Mouse (Mus musculus) forebrain, embryonic 13.5 days (tissue): ENCODE results near the gene Sys1. TPM values are rescaled to one million over a fixed set of nuclear protein-coding genes. Genes with fewer than 3 reads are reported as not detected.

Source experiments
- ATAC-seq: fragments of 200-750 bp; cut with Nextera tagmentation; 2 replicates; pipeline ENCODE4 v1.8.0; 2017
- H3K27ac ChIP-seq: fragments of 300-500 bp; sonication (generic); 2 replicates; pipeline ENCODE4 v1.5.1; 2015; ENCODE audit warnings: inconsistent platforms, mild to moderate bottlenecking, moderate library complexity
- H3K27me3 ChIP-seq: fragments of 300-500 bp; sonication (generic); 2 replicates; pipeline ENCODE4 v1.6.1; 2015; ENCODE audit warnings: mild to moderate bottlenecking, inconsistent platforms
- H3K36me3 ChIP-seq: fragments of 300-500 bp; sonication (generic); 2 replicates; pipeline ENCODE4 v1.6.1; 2015; ENCODE audit warnings: mild to moderate bottlenecking, inconsistent platforms; ENCODE audit not compliant: poor library complexity, severe bottlenecking
- H3K4me1 ChIP-seq: fragments of 300-500 bp; sonication (generic); 2 replicates; pipeline ENCODE4 v1.6.1; 2015; ENCODE audit warnings: inconsistent platforms
- H3K4me2 ChIP-seq: fragments of 300-500 bp; sonication (generic); 2 replicates; pipeline ENCODE4 v1.6.1; 2015; ENCODE audit warnings: inconsistent platforms, mild to moderate bottlenecking, moderate library complexity
- H3K4me3 ChIP-seq: fragments of 300-500 bp; sonication (generic); 2 replicates; pipeline ENCODE4 v1.5.1; 2015; ENCODE audit warnings: mild to moderate bottlenecking, inconsistent platforms
- H3K9ac ChIP-seq: fragments of 300-500 bp; sonication (generic); 2 replicates; pipeline ENCODE4 v1.6.1; 2015; ENCODE audit warnings: mild to moderate bottlenecking, inconsistent platforms
- H3K9me3 ChIP-seq: fragments of 300-500 bp; sonication (generic); replicated peaks from 2 replicates; pipeline ENCODE4 v1.6.1; 2016; ENCODE audit warnings: inconsistent platforms
- WGBS: fragments of 180-500 bp; shearing (Covaris S2); methylation state at CpG from one replicate; pipeline ENCODE4 v1.1.7; 2015; 5-methylcytosine and 5-hydroxymethylcytosine counted together
- polyA plus RNA-seq: library from polyadenylated mRNA; unstranded; fragments of >200 nt; fragmentation: Nextera tagmentation; extraction: Ambion mirVana; gene quantifications from 2 replicates; pipeline ENCODE4 v1.2.1, GENCODE M21; 2015

Sys1 gene
- polyA plus RNA-seq, 1 experiment from 2014 or later, result 71.8 TPM

DNA sequence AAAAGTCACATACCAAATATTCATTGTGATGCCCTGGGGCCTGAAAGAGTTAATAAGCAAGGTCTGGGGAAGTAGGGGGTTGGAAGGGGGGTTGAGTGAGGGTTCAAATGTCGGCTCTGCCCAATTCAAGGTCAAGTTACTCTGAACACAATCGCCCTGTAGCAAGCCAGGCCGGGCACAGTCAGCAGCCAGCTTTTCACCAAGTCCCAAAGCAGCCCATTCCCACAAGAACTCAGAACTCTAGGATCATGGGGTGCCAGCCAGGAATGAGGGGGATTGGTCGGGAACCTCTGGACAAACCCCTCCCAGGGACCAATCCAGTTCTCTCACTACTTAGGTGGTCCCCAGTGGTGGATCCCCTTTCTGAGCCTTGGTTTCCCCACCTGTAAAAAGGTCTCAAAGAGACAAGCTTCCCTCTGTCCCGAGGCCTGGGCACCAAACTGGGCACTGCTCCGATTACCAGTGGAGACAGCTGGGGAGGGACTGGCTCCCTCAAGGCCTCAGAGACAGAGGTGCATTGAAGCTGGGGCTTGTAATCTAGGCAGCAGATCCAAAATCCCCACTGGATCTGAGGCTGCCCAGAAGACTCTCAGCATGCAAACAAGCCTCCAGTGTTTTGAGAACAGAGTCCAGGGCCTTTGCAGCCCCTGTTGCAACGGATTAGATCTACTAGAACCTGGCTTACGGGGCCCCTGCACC lies 20.4 kb upstream of the Sys1 start:
- WGBS, result 25% methylated on average over 8 of the region's 8 CpGs
- no peaks in the 10 kb centered on the region for H3K9me3 ChIP-seq
- no peak overlapping the region for H3K4me2 ChIP-seq
- no peaks in the 10 kb centered on the region for H3K36me3 ChIP-seq
- no peak overlapping the region for H3K27ac ChIP-seq
- no peak overlapping the region for H3K9ac ChIP-seq
- peaks cover 5% of the 10 kb centered on the region; the same call in 1 of the 2 replicates for H3K27me3 ChIP-seq
- no peak for ATAC-seq
- H3K4me1 ChIP-seq, result peaks cover 3% of the 10 kb centered on the region; the same call in 1 of the 2 replicates
- no peak overlapping the region for H3K4me3 ChIP-seq

- Histone ChIP-seq H3K36me3 (no peaks in the 10 kb centered on the region), H3K27ac (no peak overlapping the region), H3K4me3 (no peak overlapping the region), H3K4me2 (no peak overlapping the region), H3K9ac (no peak overlapping the region), H3K27me3 (peaks cover 11% of the 10 kb centered on the region), H3K4me1 (peaks cover 9% of the 10 kb centered on the region), H3K9me3 (no peaks in the 10 kb centered on the region)
- ATAC-seq, result no peak
- WGBS, result 57% methylated on average over 3 of the region's 3 CpGs
These were observed 19.8 kb upstream of the Sys1 start for GRCm38 (mm10) chr2:164436961-164437360.

DNA sequence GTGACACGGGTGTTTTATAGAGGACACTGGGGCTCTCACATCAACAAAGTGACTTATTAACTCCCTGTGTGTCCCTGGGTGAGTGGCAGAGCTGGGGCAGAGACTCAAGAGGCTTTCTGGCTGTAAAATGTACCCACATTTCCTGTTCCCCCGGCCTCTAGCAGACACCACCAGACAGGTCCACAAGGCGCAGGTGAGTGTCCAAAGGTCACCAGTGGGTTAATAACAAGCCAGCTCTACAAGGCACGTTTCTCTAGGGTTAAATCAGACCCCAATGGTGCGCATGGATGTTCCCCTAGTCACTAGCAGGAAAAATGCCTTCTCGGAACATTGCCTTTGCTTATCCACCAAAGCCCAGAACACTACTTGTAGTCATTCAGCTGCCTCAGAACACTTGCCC lies 19.1 kb upstream of the Sys1 start:
- 82% methylated on average over 6 of the region's 6 CpGs for WGBS
- Histone ChIP-seq H3K4me3 (no peak overlapping the region), H3K27ac (no peak overlapping the region), H3K27me3 (peaks cover 14% of the 10 kb centered on the region), H3K4me2 (no peak overlapping the region), H3K9ac (no peak overlapping the region), H3K9me3 (no peaks in the 10 kb centered on the region), H3K36me3 (no peaks in the 10 kb centered on the region), H3K4me1 (peaks cover 16% of the 10 kb centered on the region)
- ATAC-seq, result no peak

DNA sequence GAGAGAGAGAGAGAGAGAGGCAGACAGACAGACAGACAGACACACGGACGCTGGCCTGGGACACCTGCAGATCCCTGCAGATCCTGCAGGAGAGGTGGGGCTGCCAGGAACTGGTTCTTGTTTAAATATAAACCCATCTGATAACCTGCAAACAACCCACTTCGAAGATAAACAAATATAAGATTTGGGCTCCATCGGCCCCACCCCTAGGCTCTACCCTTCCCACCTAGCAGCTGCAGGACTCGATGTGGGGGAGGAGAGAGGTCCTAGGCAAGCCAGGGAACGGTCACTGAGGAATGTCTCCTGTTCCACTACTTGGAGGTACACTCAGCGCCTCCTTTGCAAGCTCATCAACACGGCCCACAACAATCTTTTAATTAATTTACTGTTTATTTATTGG lies 18.5 kb upstream of the Sys1 start:
- ATAC-seq, result no peak
- H3K36me3 ChIP-seq, result no peaks in the 10 kb centered on the region
- no peaks in the 10 kb centered on the region for H3K9me3 ChIP-seq
- 69% methylated on average over 8 of the region's 8 CpGs for WGBS
- peaks cover 22% of the 10 kb centered on the region for H3K4me1 ChIP-seq
- no peak overlapping the region for H3K9ac ChIP-seq
- H3K27me3 ChIP-seq, result peaks cover 14% of the 10 kb centered on the region
- H3K4me3 ChIP-seq, result no peak overlapping the region
- H3K27ac ChIP-seq, result no peak overlapping the region
- H3K4me2 ChIP-seq, result no peak overlapping the region

- H3K27ac ChIP-seq, result no peak overlapping the region
- no peak overlapping the region for H3K4me2 ChIP-seq
- no peak overlapping the region for H3K9ac ChIP-seq
- peaks cover 14% of the 10 kb centered on the region for H3K27me3 ChIP-seq
- ATAC-seq, result no peak
- H3K4me3 ChIP-seq, result no peak overlapping the region
- H3K36me3 ChIP-seq, result no peaks in the 10 kb centered on the region
- WGBS, result 58% methylated on average over 3 of the region's 3 CpGs
- no peaks in the 10 kb centered on the region for H3K9me3 ChIP-seq
- H3K4me1 ChIP-seq, result peaks cover 27% of the 10 kb centered on the region
These were observed 17.8 kb upstream of the Sys1 start for GRCm38 (mm10) chr2:164439001-164439421.

GRCm38 (mm10) chr2:164440314-164440713 lies 16.4 kb upstream of the Sys1 start:
- H3K9ac ChIP-seq, result no peak overlapping the region
- no peak for ATAC-seq
- H3K27me3 ChIP-seq, result peaks cover 14% of the 10 kb centered on the region
- H3K27ac ChIP-seq, result no peak overlapping the region
- H3K36me3 ChIP-seq, result no peaks in the 10 kb centered on the region
- 77% methylated on average over 5 of the region's 5 CpGs for WGBS
- peaks cover 27% of the 10 kb centered on the region for H3K4me1 ChIP-seq
- H3K4me2 ChIP-seq, result no peak overlapping the region
- no peaks in the 10 kb centered on the region for H3K9me3 ChIP-seq
- no peak overlapping the region for H3K4me3 ChIP-seq

GRCm38 (mm10) chr2:164441155-164441554 lies 15.6 kb upstream of the Sys1 start:
- Histone ChIP-seq H3K36me3 (no peaks in the 10 kb centered on the region), H3K4me2 (0 out of 2 replicates have a peak overlapping the region, but pooled peaks have one; percentile 4), H3K9me3 (no peaks in the 10 kb centered on the region), H3K9ac (no peak overlapping the region), H3K27me3 (peaks cover 14% of the 10 kb centered on the region), H3K4me1 (peaks cover 27% of the 10 kb centered on the region), H3K27ac (no peak overlapping the region), H3K4me3 (no peak overlapping the region)
- WGBS, result 46% methylated on average over 8 of the region's 8 CpGs
- ATAC-seq, result no peak

GRCm38 (mm10) chr2:164441731-164442130 lies 15.0 kb upstream of the Sys1 start:
- Histone ChIP-seq H3K27me3 (peaks cover 14% of the 10 kb centered on the region), H3K4me2 (peak overlapping the region; percentile 93), H3K27ac (no peak overlapping the region), H3K9me3 (no peaks in the 10 kb centered on the region), H3K36me3 (no peaks in the 10 kb centered on the region), H3K4me1 (peaks cover 27% of the 10 kb centered on the region), H3K4me3 (no peak overlapping the region), H3K9ac (no peak overlapping the region)
- ATAC-seq, result no peak
- WGBS, result 36% methylated on average over 7 of the region's 7 CpGs

DNA sequence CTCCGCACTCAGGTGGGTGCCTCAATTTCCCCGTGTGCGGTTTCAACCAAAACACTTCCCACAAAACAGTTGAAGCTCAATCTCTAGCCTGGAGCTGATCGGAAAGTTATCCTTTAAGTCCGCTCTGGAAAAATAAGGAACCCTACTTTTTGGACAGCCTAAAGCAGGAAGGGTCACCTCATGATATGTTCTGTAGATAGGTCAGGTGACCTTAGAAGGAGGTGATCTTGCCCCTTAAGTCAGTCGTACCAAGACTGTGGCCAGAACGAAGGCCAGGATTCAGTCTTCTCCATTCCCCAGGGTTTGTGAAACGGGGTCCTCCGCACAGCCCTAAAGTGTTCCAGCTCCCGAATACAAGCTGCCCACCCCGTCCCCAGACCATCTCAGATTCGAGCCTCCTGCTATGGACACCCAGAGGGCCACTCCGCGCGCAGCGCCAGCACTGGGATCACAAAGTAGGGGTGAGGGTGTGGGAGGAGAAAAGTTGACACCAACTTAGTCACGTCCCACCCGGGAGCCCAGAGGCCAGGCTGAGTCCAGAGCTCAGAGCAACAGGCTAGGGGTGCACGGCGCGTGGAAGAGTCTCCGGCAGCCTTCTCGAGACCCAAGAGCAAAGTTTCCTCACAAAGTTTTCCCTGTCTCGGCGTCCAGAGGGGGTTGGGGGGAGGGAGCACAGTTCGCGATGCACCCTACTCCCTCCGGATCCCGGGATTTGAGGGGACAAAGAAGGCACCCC lies 14.3 kb upstream of the Sys1 start:
- peak; percentile 40; the same call in 1 of the 2 replicates for ATAC-seq
- Histone ChIP-seq H3K27me3 (peaks cover 14% of the 10 kb centered on the region), H3K4me3 (peak overlapping the region; percentile 51), H3K27ac (no peak overlapping the region), H3K9me3 (no peaks in the 10 kb centered on the region), H3K36me3 (no peaks in the 10 kb centered on the region), H3K4me2 (peak overlapping the region; percentile 93), H3K4me1 (peaks cover 27% of the 10 kb centered on the region), H3K9ac (peak overlapping the region; percentile 68)
- WGBS, result 3% methylated on average over 29 of the region's 29 CpGs

DNA sequence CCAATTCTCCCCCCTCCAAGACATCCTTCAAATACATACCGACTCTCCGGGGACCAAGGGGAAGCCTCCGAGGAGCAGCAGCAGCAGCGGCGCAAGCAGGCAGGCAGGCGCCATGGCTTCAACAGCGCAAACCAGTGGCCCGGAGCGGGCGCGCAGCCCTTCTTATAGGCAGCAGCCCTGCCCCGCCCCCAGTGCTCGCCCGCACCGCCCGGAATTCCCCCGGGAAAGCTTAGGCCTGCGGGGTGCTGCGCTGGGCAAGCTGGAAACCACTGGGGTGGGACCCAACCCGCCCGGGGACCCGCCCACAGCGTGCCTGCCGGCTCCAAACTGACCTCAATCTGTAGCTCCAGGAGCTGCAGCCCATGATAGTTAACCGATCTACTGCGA lies 13.7 kb upstream of the Sys1 start:
- H3K27me3 ChIP-seq, result peaks cover 14% of the 10 kb centered on the region
- H3K27ac ChIP-seq, result no peak overlapping the region
- H3K9me3 ChIP-seq, result no peaks in the 10 kb centered on the region
- H3K36me3 ChIP-seq, result no peaks in the 10 kb centered on the region
- peak overlapping the region; percentile 51 for H3K4me3 ChIP-seq
- 0% methylated on average over 26 of the region's 26 CpGs for whole genome bisulfite sequencing
- H3K9ac ChIP-seq, result peak overlapping the region; percentile 68
- peak; percentile 95 for ATAC-seq
- peaks cover 27% of the 10 kb centered on the region for H3K4me1 ChIP-seq
- H3K4me2 ChIP-seq, result peak overlapping the region; percentile 93

GRCm38 (mm10) chr2:164443460-164444000 lies 13.2 kb upstream of the Sys1 start, which contains the start of gene Sdc4:
Gene Sdc4 (minus strand): TSS chr2:164443887.
- 8% methylated on average over 18 of the region's 18 CpGs for WGBS
- no peak for ATAC-seq

DNA sequence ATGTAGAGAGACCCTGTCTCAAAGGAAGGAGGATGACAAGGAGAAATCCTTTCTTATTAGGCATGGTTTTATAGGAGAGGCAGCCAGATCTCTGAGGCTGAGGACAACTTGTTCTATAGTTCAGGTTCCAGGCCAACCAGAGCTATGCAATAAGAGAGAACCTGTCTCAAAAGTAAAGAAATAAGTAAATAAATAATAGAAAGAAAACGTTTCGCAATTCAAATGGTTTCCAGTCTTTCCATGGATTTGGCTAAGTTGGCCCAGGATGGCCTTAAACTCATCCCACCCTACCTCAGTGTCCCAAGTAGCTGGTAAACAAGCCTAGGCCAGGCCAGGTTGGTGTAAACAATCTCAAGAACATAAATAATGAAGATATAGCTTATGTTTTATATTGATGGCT lies 12.1 kb upstream of the Sys1 start:
- WGBS, result 87% methylated on average over 2 of the region's 2 CpGs

More at GRCm38 (mm10) chr2:164443460-164444000, 13.2 kb upstream of the Sys1 start, which contains the start of gene Sdc4:
- H3K9me3 ChIP-seq, result no peaks in the 10 kb centered on the region
- H3K9ac ChIP-seq, result peak within 1 kb of the TSS; percentile 68
- H3K36me3 ChIP-seq, result no peaks in the 10 kb centered on the region
- H3K4me1 ChIP-seq, result peaks cover 27% of the 10 kb centered on the region
- peak within 1 kb of the TSS; percentile 93 for H3K4me2 ChIP-seq
- H3K27ac ChIP-seq, result no peak within 1 kb of the TSS
- H3K27me3 ChIP-seq, result peaks cover 14% of the 10 kb centered on the region
- H3K4me3 ChIP-seq, result peak within 1 kb of the TSS; percentile 51

More for the DNA sequence above, 12.1 kb upstream of the Sys1 start:
- ATAC-seq, result no peak
- Histone ChIP-seq H3K4me1 (peaks cover 27% of the 10 kb centered on the region), H3K9me3 (no peaks in the 10 kb centered on the region), H3K4me3 (no peak overlapping the region), H3K36me3 (no peaks in the 10 kb centered on the region), H3K27ac (no peak overlapping the region), H3K9ac (no peak overlapping the region), H3K4me2 (no peak overlapping the region), H3K27me3 (peaks cover 14% of the 10 kb centered on the region)
